Mouse (Mus musculus): ENCODE data around the gene Plekha7.

DNA sequence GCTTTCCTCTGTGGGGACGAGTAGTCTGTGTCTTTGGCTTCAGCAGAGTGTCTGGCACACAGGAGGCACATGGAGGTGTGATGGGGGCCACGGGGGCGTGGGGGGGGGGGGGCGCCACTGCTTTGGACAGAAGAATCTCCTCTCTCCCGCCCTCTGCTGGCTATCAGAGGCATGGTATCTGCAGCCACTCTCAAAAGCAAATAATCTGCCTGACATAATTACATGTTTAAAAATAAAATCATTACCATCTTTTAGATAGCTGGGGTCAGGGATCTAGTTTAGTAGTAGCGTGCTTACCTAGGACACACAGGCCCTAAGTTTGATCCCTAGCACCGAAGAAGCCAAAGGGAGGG is 60.8 kb downstream of the Plekha7 start:
- TF ChIP-seq CTCF (IDR thresholded peaks at IDR 0.05; ENCODE audit: low read depth, low read length) (peak; percentile 44; the same call in 1 of the 2 replicates), POLR2A (IDR thresholded peaks at IDR 0.05; ENCODE audit: extremely low read depth, insufficient read depth, low read length) (no peak)
